Mouse (Mus musculus): ENCODE measurements at regions not wholly inside any gene's neighbourhood (a gene's known extent, or its start where the extent isn't known, plus 50 kb on each side); places are given as distances from the start of the nearest gene placed in this dataset.

DNA sequence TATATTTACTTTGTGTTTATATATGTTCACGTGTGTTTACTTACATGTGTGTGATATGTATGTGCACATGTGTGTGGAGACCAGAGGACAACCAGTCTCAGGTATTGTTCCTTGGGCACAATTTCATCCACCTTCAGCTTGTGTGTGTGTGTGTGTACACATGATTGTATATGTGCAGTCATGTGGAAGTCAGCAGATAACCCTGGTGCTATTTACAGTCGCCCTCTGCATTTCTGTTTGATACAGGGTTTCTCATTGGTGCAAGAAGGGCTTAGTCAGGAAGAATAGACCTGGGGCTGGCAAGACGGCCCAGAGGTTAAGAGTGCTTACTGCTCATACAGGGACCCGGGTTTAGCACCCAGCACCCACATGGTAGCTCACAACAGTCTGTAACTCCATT lies 88.5 kb upstream of the Pgrmc2 start:
- Histone ChIP-seq H3K4me3 (ENCODE audit: insufficient read depth, low read depth, low read length) (no peak overlapping the region), H3K4me1 (ENCODE audit: control insufficient read depth, insufficient read depth, insufficient read length, low read length) (no peaks in the 10 kb centered on the region; the same call in 1 of the 2 replicates), H3K27ac (replicated peaks; ENCODE audit: low read depth, low read length) (no peak overlapping the region)

- no peak overlapping the region for H3K27ac ChIP-seq (replicated peaks; ENCODE audit: low read depth, low read length)
Measured at GRCm38 (mm10) chr3:41170566-41170965, 87.7 kb upstream of the Pgrmc2 start.

GRCm38 (mm10) chr3:41169430-41169829 lies 86.6 kb upstream of the Pgrmc2 start:
- Histone ChIP-seq H3K4me1 (ENCODE audit: control insufficient read depth, insufficient read depth, insufficient read length, low read length) (no peaks in the 10 kb centered on the region; the same call in 1 of the 2 replicates), H3K27ac (replicated peaks; ENCODE audit: low read depth, low read length) (no peak overlapping the region), H3K4me3 (ENCODE audit: insufficient read depth, low read depth, low read length) (no peak overlapping the region)

More at GRCm38 (mm10) chr3:41170566-41170965, 87.7 kb upstream of the Pgrmc2 start:
- H3K4me3 ChIP-seq (ENCODE audit: insufficient read depth, low read depth, low read length) = no peak overlapping the region
- no peaks in the 10 kb centered on the region; the same call in 1 of the 2 replicates for H3K4me1 ChIP-seq (ENCODE audit: control insufficient read depth, insufficient read depth, insufficient read length, low read length)

- Histone ChIP-seq H3K4me1 (ENCODE audit: control insufficient read depth, insufficient read depth, insufficient read length, low read length) (no peaks in the 10 kb centered on the region; the same call in 1 of the 2 replicates), H3K4me3 (ENCODE audit: insufficient read depth, low read depth, low read length) (no peak overlapping the region), H3K27ac (replicated peaks; ENCODE audit: low read depth, low read length) (no peak overlapping the region)
Measured at GRCm38 (mm10) chr3:41168181-41168967, 85.5 kb upstream of the Pgrmc2 start.

- Histone ChIP-seq H3K4me1 (ENCODE audit: control insufficient read depth, insufficient read depth, insufficient read length, low read length) (no peaks in the 10 kb centered on the region), H3K27ac (replicated peaks; ENCODE audit: low read depth, low read length) (no peak overlapping the region), H3K4me3 (ENCODE audit: insufficient read depth, low read depth, low read length) (no peak overlapping the region)
Measured at GRCm38 (mm10) chr3:41167476-41167875, 84.6 kb upstream of the Pgrmc2 start.

DNA sequence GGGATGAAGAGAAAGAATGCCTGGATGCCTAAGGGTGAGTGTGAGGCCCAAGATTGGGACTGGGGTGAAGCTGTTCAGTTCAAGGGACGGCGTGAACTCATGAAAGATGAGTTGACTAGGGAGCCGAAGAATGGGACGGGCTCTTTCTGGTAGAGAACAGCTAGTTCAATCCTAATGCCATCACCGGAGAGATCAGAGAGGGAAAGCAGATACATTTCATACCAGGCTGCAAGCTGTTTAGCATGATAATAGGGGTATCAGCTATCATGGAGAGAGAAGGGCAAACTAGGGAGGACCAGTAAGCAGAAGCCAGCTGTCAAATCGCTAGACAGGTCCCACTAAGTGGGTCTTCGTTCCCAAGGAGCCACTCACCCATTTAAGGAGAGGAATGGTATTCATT lies 81.9 kb upstream of the Pgrmc2 start:
- no peaks in the 10 kb centered on the region for H3K4me1 ChIP-seq (ENCODE audit: control insufficient read depth, insufficient read depth, insufficient read length, low read length)
- no peak overlapping the region for H3K4me3 ChIP-seq (ENCODE audit: insufficient read depth, low read depth, low read length)
- no peak overlapping the region for H3K27ac ChIP-seq (replicated peaks; ENCODE audit: low read depth, low read length)

DNA sequence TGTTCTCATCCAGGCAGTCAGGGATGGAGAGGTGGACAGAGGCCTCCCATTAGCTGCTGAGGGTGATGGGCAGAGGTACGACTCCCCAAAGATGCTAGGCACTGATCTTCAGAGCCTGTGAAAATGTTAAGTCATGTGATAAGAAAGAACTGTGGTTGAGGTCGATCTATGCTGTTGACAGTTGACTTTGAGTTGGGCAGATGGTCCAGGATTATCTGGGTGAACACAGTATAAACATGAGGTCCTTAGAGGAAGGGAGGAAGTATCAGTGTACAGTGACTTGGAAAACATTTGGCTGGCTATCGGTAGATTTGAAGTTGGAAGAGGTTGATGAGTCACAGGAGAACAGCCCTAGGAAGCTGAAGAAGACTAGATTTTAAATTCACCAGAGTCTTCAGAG lies 80.9 kb upstream of the Pgrmc2 start:
- Histone ChIP-seq H3K27ac (replicated peaks; ENCODE audit: low read depth, low read length) (no peak overlapping the region), H3K4me1 (ENCODE audit: control insufficient read depth, insufficient read depth, insufficient read length, low read length) (no peaks in the 10 kb centered on the region), H3K4me3 (ENCODE audit: insufficient read depth, low read depth, low read length) (no peak overlapping the region)

DNA sequence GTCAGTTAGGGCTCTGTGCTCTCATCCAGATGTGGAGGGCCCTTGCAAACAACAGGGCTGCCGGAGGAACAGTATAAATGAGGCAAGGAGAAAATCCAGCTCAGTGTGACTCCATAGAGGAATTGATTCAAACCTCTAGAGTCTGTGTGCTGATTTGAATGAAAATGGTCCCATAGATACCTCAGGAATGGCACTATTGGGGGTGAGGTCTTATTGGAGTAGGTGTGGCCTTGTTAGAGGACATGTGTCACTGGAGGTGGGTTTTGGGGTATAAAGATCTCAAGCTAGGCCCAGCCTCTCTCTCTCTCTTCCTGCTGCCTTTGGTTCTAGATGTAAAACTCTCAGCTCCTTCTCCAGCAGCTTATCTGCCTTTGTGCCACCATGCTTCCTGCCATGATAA lies 79.7 kb upstream of the Pgrmc2 start:
- Histone ChIP-seq H3K27ac (replicated peaks; ENCODE audit: low read depth, low read length) (no peak overlapping the region), H3K4me1 (ENCODE audit: control insufficient read depth, insufficient read depth, insufficient read length, low read length) (no peaks in the 10 kb centered on the region), H3K4me3 (ENCODE audit: insufficient read depth, low read depth, low read length) (no peak overlapping the region)

- H3K27ac ChIP-seq (replicated peaks; ENCODE audit: low read depth, low read length) = no peak overlapping the region
- no peaks in the 10 kb centered on the region for H3K4me1 ChIP-seq (ENCODE audit: control insufficient read depth, insufficient read depth, insufficient read length, low read length)
- H3K4me3 ChIP-seq (ENCODE audit: insufficient read depth, low read depth, low read length) = no peak overlapping the region
Measured at GRCm38 (mm10) chr3:41160648-41161047, 77.8 kb upstream of the Pgrmc2 start.

DNA sequence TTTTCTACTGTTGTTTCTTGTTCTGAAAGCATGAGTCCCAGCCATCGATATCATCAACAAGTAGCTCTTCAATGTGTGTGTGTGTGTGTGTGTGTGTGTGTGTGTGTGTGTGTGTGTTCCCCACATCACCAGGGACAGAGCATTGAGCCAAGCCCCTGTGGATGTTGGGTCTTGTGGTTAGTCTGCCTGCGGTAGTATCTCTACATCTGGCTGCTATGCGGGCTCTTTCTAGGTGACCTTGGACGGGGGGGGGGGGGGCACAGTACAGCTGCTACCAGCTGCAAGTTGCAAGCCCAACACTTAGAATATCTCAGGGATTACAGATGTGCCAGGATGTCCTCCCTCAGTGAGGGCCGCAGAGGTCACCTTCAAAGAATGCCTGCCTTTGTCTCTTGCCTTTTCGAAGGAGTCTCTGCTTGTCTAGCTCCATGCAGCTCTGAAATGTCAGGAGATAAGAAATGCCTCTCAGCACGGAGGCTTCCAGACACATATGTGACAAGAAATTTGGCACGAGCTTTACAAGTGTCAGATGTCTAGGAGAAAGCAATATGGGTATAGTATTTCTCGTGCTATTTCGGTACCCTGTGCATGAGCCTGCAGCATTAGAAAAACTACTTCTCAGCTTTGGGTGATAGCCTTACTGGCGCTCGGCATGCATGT lies 75.6 kb upstream of the Pgrmc2 start:
- no peaks in the 10 kb centered on the region for H3K4me1 ChIP-seq (ENCODE audit: control insufficient read depth, insufficient read depth, insufficient read length, low read length)
- no peak overlapping the region for H3K4me3 ChIP-seq (ENCODE audit: insufficient read depth, low read depth, low read length)
- H3K27ac ChIP-seq (replicated peaks; ENCODE audit: low read depth, low read length) = no peak overlapping the region

DNA sequence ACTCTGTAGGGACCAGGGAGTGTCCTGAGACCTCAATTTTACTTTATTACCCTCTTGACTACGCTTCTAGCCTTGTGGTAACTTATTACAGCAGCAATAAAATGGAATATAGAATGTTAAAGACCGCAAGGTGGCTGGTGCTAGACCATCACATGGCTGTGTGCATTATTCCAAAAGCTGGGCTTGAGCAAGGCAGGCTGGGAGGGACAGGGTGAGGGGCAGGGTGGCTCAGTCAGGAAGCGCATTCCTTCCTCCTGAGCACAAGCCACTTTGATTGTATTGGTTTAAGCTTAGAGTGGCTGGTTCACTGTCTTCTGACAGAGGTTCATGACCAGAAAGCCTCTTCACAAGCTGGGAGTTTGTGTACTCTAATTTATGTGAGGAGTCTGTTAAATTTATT lies 74.6 kb upstream of the Pgrmc2 start:
- Histone ChIP-seq H3K4me3 (ENCODE audit: insufficient read depth, low read depth, low read length) (no peak overlapping the region), H3K4me1 (ENCODE audit: control insufficient read depth, insufficient read depth, insufficient read length, low read length) (no peaks in the 10 kb centered on the region), H3K27ac (replicated peaks; ENCODE audit: low read depth, low read length) (no peak overlapping the region)

GRCm38 (mm10) chr3:41156562-41156961 lies 73.7 kb upstream of the Pgrmc2 start:
- no peaks in the 10 kb centered on the region for H3K4me1 ChIP-seq (ENCODE audit: control insufficient read depth, insufficient read depth, insufficient read length, low read length)
- no peak overlapping the region for H3K27ac ChIP-seq (replicated peaks; ENCODE audit: low read depth, low read length)
- no peak overlapping the region for H3K4me3 ChIP-seq (ENCODE audit: insufficient read depth, low read depth, low read length)

- Histone ChIP-seq H3K4me3 (ENCODE audit: insufficient read depth, low read depth, low read length) (no peak overlapping the region), H3K4me1 (ENCODE audit: control insufficient read depth, insufficient read depth, insufficient read length, low read length) (no peaks in the 10 kb centered on the region), H3K27ac (replicated peaks; ENCODE audit: low read depth, low read length) (no peak overlapping the region)
Measured at GRCm38 (mm10) chr3:41155132-41155760, 72.4 kb upstream of the Pgrmc2 start.

DNA sequence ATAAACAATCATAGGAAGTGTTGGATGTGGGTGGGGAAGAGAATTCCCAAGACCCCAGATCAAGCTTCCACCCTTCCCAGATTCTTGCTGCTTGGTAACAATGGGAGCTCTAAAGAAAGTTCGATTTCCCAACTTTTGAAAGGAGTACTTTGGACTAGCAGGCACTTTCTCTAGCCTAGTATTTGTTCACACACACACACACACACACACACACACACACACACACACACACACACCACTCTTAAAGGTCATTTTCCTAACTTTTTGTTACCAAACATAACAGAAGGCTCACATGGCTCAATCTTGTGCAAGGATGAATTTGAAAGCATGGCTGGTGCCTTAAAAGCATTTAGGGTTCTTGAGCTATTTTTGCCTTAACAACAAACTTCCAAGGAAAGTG lies 71.6 kb upstream of the Pgrmc2 start:
- Histone ChIP-seq H3K27ac (replicated peaks; ENCODE audit: low read depth, low read length) (no peak overlapping the region), H3K4me3 (ENCODE audit: insufficient read depth, low read depth, low read length) (no peak overlapping the region), H3K4me1 (ENCODE audit: control insufficient read depth, insufficient read depth, insufficient read length, low read length) (no peaks in the 10 kb centered on the region)

GRCm38 (mm10) chr3:41151989-41152388 lies 69.1 kb upstream of the Pgrmc2 start:
- H3K4me1 ChIP-seq (ENCODE audit: control insufficient read depth, insufficient read depth, insufficient read length, low read length) = no peaks in the 10 kb centered on the region
- H3K4me3 ChIP-seq (ENCODE audit: insufficient read depth, low read depth, low read length) = no peak overlapping the region
- no peak overlapping the region for H3K27ac ChIP-seq (replicated peaks; ENCODE audit: low read depth, low read length)

Data from brown adipose tissue, adult 24 weeks (tissue).